Mouse (Mus musculus) ES-Bruce4 (cell line): ENCODE results near the gene Olfr1080.

Experiments used
- CTCF ChIP-seq: IDR thresholded peaks from one replicate; pipeline ENCODE4 v1.8.1; 2011; ENCODE audit warnings: low read depth, low read length
- POLR2A ChIP-seq: IDR thresholded peaks from one replicate; pipeline ENCODE4 v1.8.1; 2011; ENCODE audit warnings: low read length; ENCODE audit not compliant: insufficient read depth

- TF ChIP-seq CTCF, result no peak
- no peak for TF ChIP-seq POLR2A
These were observed 49.9 kb downstream of the Olfr1080 start, which contains the start of gene Olfr1076 for GRCm38 (mm10) chr2:86508161-86508560.
